Mouse (Mus musculus) A20 (cell line): ENCODE results near the gene Ctla4.
A peak's percentile ranks its signal among the peaks of the same experiment; 100 is the strongest.

Experiments used
- DNase-seq: peaks from one replicate; pipeline ENCODE4 v3.0.0-alpha.2; 2011; ENCODE audit warnings: low read depth, low spot score

Gene Ctla4

DNA sequence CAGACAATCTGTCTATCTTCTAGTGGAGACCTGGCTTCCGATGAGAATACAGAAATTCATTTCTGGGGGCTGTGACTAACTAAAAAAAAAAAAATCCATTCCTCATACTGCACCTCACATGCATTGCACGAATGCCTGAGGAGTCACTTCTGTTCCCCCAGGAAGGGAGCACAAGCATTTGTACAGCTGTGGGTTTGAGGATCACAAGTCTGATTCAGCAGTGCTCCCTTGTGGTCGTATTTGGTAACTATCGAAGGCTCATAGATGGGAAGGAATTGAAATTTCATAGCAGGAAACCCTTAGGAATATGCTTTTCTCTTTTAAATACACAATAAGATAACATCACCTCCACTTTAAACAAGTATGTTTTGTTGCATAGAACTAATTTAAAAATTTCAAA, 74.3 kb downstream of the Ctla4 start:
- peak; percentile 53 for DNase-seq

DNA sequence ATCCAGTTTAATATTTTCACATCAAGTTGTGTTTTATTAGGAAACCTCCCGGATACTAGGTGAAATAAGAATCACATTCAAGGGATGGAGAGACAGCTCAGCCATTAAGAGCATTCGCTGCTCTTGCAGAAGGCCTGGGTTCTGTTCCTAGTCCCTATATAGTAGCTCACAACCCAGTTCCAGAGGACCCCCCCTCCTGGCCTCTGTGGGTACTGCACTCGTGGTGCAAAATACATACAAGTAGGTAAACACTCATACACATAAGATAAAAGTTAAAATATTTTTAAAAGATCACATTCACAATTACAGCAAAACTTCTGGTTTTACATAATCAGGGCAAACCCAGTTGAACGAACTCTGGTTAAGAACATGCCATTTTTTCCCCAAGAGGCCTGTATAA, 75.3 kb downstream of the Ctla4 start:
- DNase-seq: peak; percentile 27
